Mouse (Mus musculus) CH12.LX (cell line): ENCODE results near the gene Rsl24d1. TPM values are rescaled to one million over a fixed set of nuclear protein-coding genes. Genes with fewer than 3 reads are reported as not detected.

Experiments
- DNase-seq: peaks from one replicate; pipeline ENCODE4 v3.0.0-alpha.2; 2013; ENCODE audit errors: extremely low read depth
- H3K27ac ChIP-seq: 2 replicates; pipeline ENCODE4 v1.5.1; 2012; ENCODE audit warnings: low read depth, mild to moderate bottlenecking, control low read depth, moderate library complexity; ENCODE audit not compliant: insufficient read depth
- H3K27me3 ChIP-seq: replicated peaks from 2 replicates; pipeline ENCODE3; 2012; ENCODE audit warnings: inconsistent platforms
- H3K36me3 ChIP-seq, 2 experiments: replicated peaks in 1 of 2; 2 replicates each; pipeline versions ENCODE3 to v1.6.1; 2012; ENCODE audit warnings: inconsistent platforms in 1 of 2, low read length in 1 of 2, mild to moderate bottlenecking in 1 of 2, mixed read lengths in 1 of 2, moderate library complexity in 1 of 2; ENCODE audit not compliant: control insufficient read depth in 1 of 2, insufficient read depth in 1 of 2
- H3K4me1 ChIP-seq, 2 experiments: 2 replicates each; pipeline ENCODE4 v1.6.1; 2012; ENCODE audit warnings: inconsistent platforms in 1 of 2, moderate library complexity in 1 of 2; ENCODE audit not compliant: insufficient read depth in 2 of 2, control insufficient read depth in 1 of 2
- H3K4me2 ChIP-seq: 2 replicates; pipeline ENCODE4 v1.6.1; 2012; ENCODE audit warnings: low read depth, mild to moderate bottlenecking, control low read depth; ENCODE audit not compliant: poor library complexity, insufficient read depth, severe bottlenecking
- H3K4me3 ChIP-seq, 3 experiments: fragments of 150-350 bp in 1 of 3; sonication (generic) in 1 of 3; replicated peaks in 1 of 3; 2 replicates each; pipeline versions ENCODE3 to v1.5.1; 2011 to 2012; ENCODE audit warnings: low read depth in 2 of 3, low read length in 2 of 3, mild to moderate bottlenecking in 2 of 3, moderate library complexity in 2 of 3, control low read depth in 1 of 3, improper control_type of control experiment in 1 of 3, inconsistent platforms in 1 of 3, mixed read lengths in 1 of 3; ENCODE audit not compliant: poor library complexity in 1 of 3
- H3K79me2 ChIP-seq: replicated peaks from 2 replicates; pipeline ENCODE4 v1.6.1; 2012; ENCODE audit warnings: mild to moderate bottlenecking, moderate library complexity; ENCODE audit not compliant: control insufficient read depth, poor library complexity, insufficient read depth, severe bottlenecking; ENCODE audit errors: extremely low read depth
- H3K9ac ChIP-seq: 2 replicates; pipeline ENCODE4 v1.6.1; 2012; ENCODE audit warnings: low read depth, mild to moderate bottlenecking, control low read depth, moderate library complexity; ENCODE audit not compliant: insufficient read depth
- H3K9me3 ChIP-seq: replicated peaks from 2 replicates; pipeline ENCODE3; 2012; ENCODE audit warnings: low read length, inconsistent platforms, mixed read lengths
- BHLHE40 ChIP-seq: IDR thresholded peaks from 2 replicates; pipeline ENCODE4 v1.6.1; 2011; ENCODE audit warnings: mild to moderate bottlenecking, low read depth, low read length, improper control_type of control experiment
- CHD1 ChIP-seq: IDR thresholded peaks from 2 replicates; pipeline ENCODE4 v1.6.1; 2012; ENCODE audit warnings: low read depth, low read length, improper control_type of control experiment, inconsistent platforms
- CHD2 ChIP-seq: IDR thresholded peaks from 2 replicates; pipeline ENCODE4 v1.6.1; 2011; ENCODE audit warnings: low read length, improper control_type of control experiment
- CTCF ChIP-seq, 2 experiments: IDR thresholded peaks in 1 of 2; conservative IDR thresholded peaks in 1 of 2; 2 replicates each; pipeline ENCODE4 v1.5.1; 2011 to 2012; ENCODE audit warnings: low read depth in 2 of 2, low read length in 2 of 2, improper control_type of control experiment in 1 of 2, inconsistent platforms in 1 of 2, mild to moderate bottlenecking in 1 of 2, moderate library complexity in 1 of 2
- ELF1 ChIP-seq: IDR thresholded peaks from 2 replicates; pipeline ENCODE4 v1.6.1; 2014; ENCODE audit warnings: low read depth, mild to moderate bottlenecking, inconsistent platforms, low read length, improper control_type of control experiment
- GABPA ChIP-seq: IDR thresholded peaks from 2 replicates; pipeline ENCODE4 v1.6.1; 2012; ENCODE audit warnings: low read depth, low read length, improper control_type of control experiment, inconsistent platforms; ENCODE audit not compliant: insufficient replicate concordance
- HCFC1 ChIP-seq: IDR thresholded peaks from 2 replicates; pipeline ENCODE4 v1.6.1; 2012; ENCODE audit warnings: low read depth, mild to moderate bottlenecking, inconsistent platforms, low read length, improper control_type of control experiment
- JUND ChIP-seq: conservative IDR thresholded peaks from 2 replicates; pipeline ENCODE4 v1.6.1; 2011; ENCODE audit warnings: low read depth, low read length, improper control_type of control experiment
- MAX ChIP-seq: IDR thresholded peaks from 2 replicates; pipeline ENCODE4 v1.6.1; 2011; ENCODE audit warnings: low read length, improper control_type of control experiment
- MAZ ChIP-seq: IDR thresholded peaks from 2 replicates; pipeline ENCODE4 v1.6.1; 2012; ENCODE audit warnings: low read depth, mild to moderate bottlenecking, inconsistent platforms, low read length, improper control_type of control experiment, moderate library complexity
- MEF2A ChIP-seq: IDR thresholded peaks from 2 replicates; pipeline ENCODE4 v1.6.1; 2014; ENCODE audit warnings: low read depth, mild to moderate bottlenecking, inconsistent platforms, low read length, improper control_type of control experiment, borderline replicate concordance
- MXI1 ChIP-seq: IDR thresholded peaks from 2 replicates; pipeline ENCODE4 v1.6.1; 2011; ENCODE audit warnings: mild to moderate bottlenecking, low read depth, low read length, improper control_type of control experiment
- MYC ChIP-seq: IDR thresholded peaks from 2 replicates; pipeline ENCODE4 v1.6.1; 2011; ENCODE audit warnings: low read depth, mild to moderate bottlenecking, improper control_type of control experiment, low read length
- NRF1 ChIP-seq: IDR thresholded peaks from 2 replicates; pipeline ENCODE4 v1.6.1; 2014; ENCODE audit warnings: low read depth, mild to moderate bottlenecking, inconsistent platforms, low read length, improper control_type of control experiment, moderate library complexity
- POLR2A ChIP-seq: IDR thresholded peaks from 2 replicates; pipeline ENCODE4 v1.6.1; 2011; ENCODE audit warnings: low read depth, mild to moderate bottlenecking, improper control_type of control experiment, low read length
- RAD21 ChIP-seq: IDR thresholded peaks from 2 replicates; pipeline ENCODE4 v1.6.1; 2011; ENCODE audit warnings: low read depth, mild to moderate bottlenecking, low read length, improper control_type of control experiment, moderate library complexity
- SIN3A ChIP-seq: IDR thresholded peaks from 2 replicates; pipeline ENCODE4 v1.6.1; 2012; ENCODE audit warnings: low read length, improper control_type of control experiment, inconsistent platforms
- TCF12 ChIP-seq: IDR thresholded peaks from 2 replicates; pipeline ENCODE4 v1.6.1; 2014; ENCODE audit warnings: low read depth, mild to moderate bottlenecking, inconsistent platforms, low read length, improper control_type of control experiment
- UBTF ChIP-seq: IDR thresholded peaks from 2 replicates; pipeline ENCODE4 v1.6.1; 2012; ENCODE audit warnings: low read depth, mild to moderate bottlenecking, inconsistent platforms, low read length, improper control_type of control experiment, moderate library complexity
- USF1 ChIP-seq: IDR thresholded peaks from 2 replicates; pipeline ENCODE4 v1.6.1; 2014; ENCODE audit warnings: low read depth, mild to moderate bottlenecking, inconsistent platforms, low read length, improper control_type of control experiment
- USF2 ChIP-seq: conservative IDR thresholded peaks from 2 replicates; pipeline ENCODE4 v1.6.1; 2011; ENCODE audit warnings: low read depth, low read length, improper control_type of control experiment
- ZKSCAN1 ChIP-seq: IDR thresholded peaks from 2 replicates; pipeline ENCODE4 v1.6.1; 2012; ENCODE audit warnings: low read depth, inconsistent platforms, low read length, improper control_type of control experiment, borderline replicate concordance
- ZMIZ1 ChIP-seq: IDR thresholded peaks from 2 replicates; pipeline ENCODE4 v1.6.1; 2012; ENCODE audit warnings: low read depth, mild to moderate bottlenecking, inconsistent platforms, low read length, improper control_type of control experiment
- ZNF384 ChIP-seq: IDR thresholded peaks from 2 replicates; pipeline ENCODE4 v1.6.1; 2012; ENCODE audit warnings: low read depth, low read length, improper control_type of control experiment, inconsistent platforms
- dilution Hi-C: fragments of 300-500 bp; cut with MboI; formaldehyde crosslinking; loops from 2 replicates; pipeline ENCODE4 v1.14.3; 2020; ENCODE audit warnings: low sequenced_read_pairs; ENCODE audit not compliant: extremely low pct_unique_long_range_greater_than_20kb, extremely low pct_ligation_motif_present
- in situ Hi-C: fragments of 300-500 bp; cut with MboI; formaldehyde crosslinking; loops from 3 replicates; pipeline ENCODE4 v1.14.3; 2019; ENCODE audit warnings: low sequenced_read_pairs, low pct_ligation_motif_present, low pct_unique_long_range_greater_than_20kb, mixed read lengths
- polyA plus RNA-seq: library from polyadenylated mRNA; unstranded; fragments of >175 nt; gene quantifications from 2 replicates; pipeline ENCODE4 v1.2.1, GENCODE M21; 2012; ENCODE audit warnings: low read depth; ENCODE audit not compliant: insufficient read length
- total RNA-seq, 2 experiments: library from RNA; depleted of rRNA; stranded (reverse); fragments of 300-350 nt in 1 of 2; fragments of >200 nt in 1 of 2; gene quantifications; 2 replicates each; pipeline ENCODE4 v1.2.3; 2012 to 2014

The Rsl24d1 gene
- total and polyA plus RNA-seq, 3 experiments, result 108 to 365 (median 202) TPM

DNA sequence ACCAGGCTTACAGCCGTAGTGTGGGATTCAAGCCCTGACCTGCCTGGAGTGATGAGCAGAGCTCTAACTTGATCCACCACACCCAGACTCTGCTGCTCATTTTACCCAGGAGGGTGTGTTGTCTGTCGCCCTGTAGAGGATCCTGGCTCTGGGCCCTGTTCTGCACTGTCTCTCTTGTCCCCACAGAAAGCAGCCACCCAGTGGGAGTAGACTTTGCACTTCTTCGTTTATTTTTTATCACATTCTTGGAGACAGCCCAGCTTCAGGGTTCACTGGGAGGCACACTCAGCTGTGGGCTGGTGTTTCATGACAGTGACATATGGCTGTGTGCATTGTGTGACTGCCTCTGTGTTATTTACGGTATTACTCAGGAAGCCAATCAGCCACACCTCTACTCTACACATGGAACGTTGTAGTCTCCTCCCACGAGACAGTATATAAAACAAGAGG, 45.0 kb upstream of the Rsl24d1 start:
- no peak for DNase-seq
- in situ Hi-C loops, result no loop called here
- Histone ChIP-seq H3K4me2 (no peak overlapping the region), H3K4me3 (no peak overlapping the region), H3K36me3 (peaks cover 0 to 42% of the 10 kb centered on the region in 2 experiments), H3K4me1 (peaks cover 7 to 15% of the 10 kb centered on the region in 2 experiments), H3K27me3 (no peaks in the 10 kb centered on the region), H3K27ac (no peak overlapping the region), H3K9me3 (peaks cover 1% of the 10 kb centered on the region), H3K79me2 (no peaks in the 10 kb centered on the region; the same call in 1 of the 2 replicates), H3K9ac (no peak overlapping the region)
- no peak for TF ChIP-seq BHLHE40
- TF ChIP-seq JUND, result no peak
- TF ChIP-seq NRF1, result no peak
- TF ChIP-seq CHD1, result no peak
- TF ChIP-seq ZMIZ1, result no peak
- TF ChIP-seq MEF2A, result no peak
- no peak for TF ChIP-seq GABPA
- TF ChIP-seq RAD21, result no peak
- no peak for TF ChIP-seq TCF12
- TF ChIP-seq MYC, result no peak
- TF ChIP-seq CHD2, result no peak
- TF ChIP-seq POLR2A, result no peak
- no peak for TF ChIP-seq UBTF
- TF ChIP-seq ELF1, result no peak
- TF ChIP-seq ZNF384, result no peak
- TF ChIP-seq ZKSCAN1, result no peak
- no peak for TF ChIP-seq USF1
- dilution Hi-C loops, result no loop called here

DNA sequence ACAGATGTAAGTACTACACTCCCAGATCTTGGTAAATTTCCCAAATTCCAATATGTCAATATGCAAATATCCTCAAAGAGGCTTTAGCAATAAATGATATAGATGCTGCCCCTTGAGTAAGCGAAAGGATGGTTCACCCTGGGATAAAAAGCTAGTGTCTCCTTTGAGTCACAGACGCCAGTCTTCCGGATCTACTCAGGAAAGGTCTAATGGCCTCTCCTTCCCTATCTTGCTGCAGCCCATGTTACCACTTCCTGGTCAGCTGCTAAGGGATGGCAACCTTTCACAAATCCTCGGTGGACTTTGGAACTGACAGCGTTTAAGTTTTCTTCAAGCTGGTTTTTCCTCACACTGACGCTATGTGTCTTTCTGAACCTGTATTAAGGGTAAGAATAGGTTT, 44.5 kb upstream of the Rsl24d1 start:
- no peak overlapping the region for H3K27ac ChIP-seq
- peaks cover 1% of the 10 kb centered on the region for H3K9me3 ChIP-seq
- peaks cover 0 to 40% of the 10 kb centered on the region in 2 experiments for H3K36me3 ChIP-seq
- no peak overlapping the region for H3K4me2 ChIP-seq
- H3K9ac ChIP-seq, result no peak overlapping the region
- in situ Hi-C loops (no loop called here), dilution Hi-C loops (no loop called here)
- TF ChIP-seq CHD2 (no peak), USF2 (no peak), ELF1 (no peak), SIN3A (no peak), ZMIZ1 (no peak), JUND (no peak), MAX (no peak), MXI1 (no peak), POLR2A (no peak), NRF1 (no peak), USF1 (no peak), BHLHE40 (no peak), MAZ (no peak), CTCF (conservative IDR thresholded peaks at IDR 0.05 in 1 of 2, IDR thresholded peaks at IDR 0.05 in 1 of 2; ENCODE audit: low read depth in 2 of 2, low read length in 2 of 2) (no peak), HCFC1 (no peak), TCF12 (no peak), RAD21 (no peak), ZNF384 (no peak), UBTF (no peak)
- no peaks in the 10 kb centered on the region for H3K27me3 ChIP-seq
- peaks cover 7 to 19% of the 10 kb centered on the region in 2 experiments for H3K4me1 ChIP-seq
- H3K79me2 ChIP-seq, result no peaks in the 10 kb centered on the region; the same call in 1 of the 2 replicates
- no peak overlapping the region for H3K4me3 ChIP-seq
- DNase-seq, result no peak
